Mouse (Mus musculus) CH12F3 (cell line): Measurements from ENCODE around the gene Elf3.
"Not testable (repeated sequence)": the region's sequence is repeated elsewhere in the genome, so short reads cannot be mapped to it uniquely, and the experiment has no call there.

Source experiments
- in situ Hi-C: fragments of 300-500 bp; cut with MboI; formaldehyde crosslinking; loops from 2 replicates; pipeline ENCODE4 v1.14.3; 2020; ENCODE audit warnings: low sequenced_read_pairs

Elf3 gene

GRCm38 (mm10) chr1:135240206-135240605, 18.2 kb downstream of the Elf3 start:
- in situ Hi-C loops = not testable (repeated sequence)

- in situ Hi-C loops = no loop called here
Observed at GRCm38 (mm10) chr1:135237131-135237851, 21.1 kb downstream of the Elf3 start.

GRCm38 (mm10) chr1:135234771-135235170, 23.6 kb downstream of the Elf3 start:
- in situ Hi-C loops = no loop called here

- in situ Hi-C loops = no loop called here
Observed at GRCm38 (mm10) chr1:135233961-135234360, 24.4 kb downstream of the Elf3 start.

GRCm38 (mm10) chr1:135231878-135232277, 26.5 kb downstream of the Elf3 start:
- in situ Hi-C loops = not testable (repeated sequence)

- in situ Hi-C loops = no loop called here
Observed at GRCm38 (mm10) chr1:135227339-135227950, 30.9 kb downstream of the Elf3 start.

GRCm38 (mm10) chr1:135224981-135225604, 33.3 kb downstream of the Elf3 start:
- in situ Hi-C loops = no loop called here

- in situ Hi-C loops = no loop called here
Observed at GRCm38 (mm10) chr1:135224147-135224546, 34.2 kb downstream of the Elf3 start.

GRCm38 (mm10) chr1:135217607-135218233, 40.6 kb downstream of the Elf3 start:
- in situ Hi-C loops = no loop called here

- in situ Hi-C loops = no loop called here
Observed at GRCm38 (mm10) chr1:135213772-135214640, 44.4 kb downstream of the Elf3 start.

- in situ Hi-C loops = no loop called here
Observed at GRCm38 (mm10) chr1:135210421-135210820, 47.9 kb downstream of the Elf3 start.

- in situ Hi-C loops = no loop called here
Observed at GRCm38 (mm10) chr1:135208716-135209115, 49.7 kb downstream of the Elf3 start.

- in situ Hi-C loops = no loop called here
Observed at GRCm38 (mm10) chr1:135206586-135207339, 51.6 kb downstream of the Elf3 start.

- in situ Hi-C loops = no loop called here
Observed at GRCm38 (mm10) chr1:135205257-135205656, 53.1 kb downstream of the Elf3 start.

- in situ Hi-C loops = no loop called here
Observed at GRCm38 (mm10) chr1:135204196-135205126, 53.9 kb downstream of the Elf3 start.
